Mouse (Mus musculus) heart, embryonic 10.5 days (tissue): Measurements from ENCODE around the gene Ier3. TPM values are rescaled to one million over a fixed set of nuclear protein-coding genes. Genes with fewer than 3 reads are reported as not detected.

Experiments
- DNase-seq: peaks from one replicate; pipeline ENCODE4 v3.0.0-alpha.2; 2017; ENCODE audit warnings: low spot score
- H3K27ac ChIP-seq: fragments of 300-500 bp; sonication (generic); 2 replicates; pipeline ENCODE4 v1.5.1; 2016; ENCODE audit warnings: mild to moderate bottlenecking
- H3K27me3 ChIP-seq: fragments of 300-500 bp; sonication (generic); 2 replicates; pipeline ENCODE4 v1.6.1; 2016; ENCODE audit warnings: mild to moderate bottlenecking; ENCODE audit not compliant: poor library complexity, insufficient read depth, severe bottlenecking
- H3K36me3 ChIP-seq: fragments of 300-500 bp; sonication (generic); 2 replicates; pipeline ENCODE4 v1.6.1; 2016; ENCODE audit warnings: mild to moderate bottlenecking, moderate library complexity
- H3K4me1 ChIP-seq: fragments of 300-500 bp; sonication (generic); 2 replicates; pipeline ENCODE4 v1.6.1; 2016; ENCODE audit warnings: mild to moderate bottlenecking
- H3K4me3 ChIP-seq: fragments of 300-500 bp; sonication (generic); 2 replicates; pipeline ENCODE4 v1.5.1; 2016; ENCODE audit warnings: mild to moderate bottlenecking, moderate library complexity
- H3K9me3 ChIP-seq: fragments of 300-500 bp; sonication (generic); 2 replicates; pipeline ENCODE4 v1.6.1; 2016; ENCODE audit warnings: mild to moderate bottlenecking, moderate library complexity
- WGBS: fragments of 180-500 bp; shearing (Covaris S2); methylation state at CpG from one replicate; pipeline ENCODE4 v1.1.7; 2016; 5-methylcytosine and 5-hydroxymethylcytosine counted together
- polyA plus RNA-seq: library from polyadenylated mRNA; unstranded; fragments of >200 nt; fragmentation: Nextera tagmentation; extraction: Ambion mirVana; gene quantifications from 2 replicates; pipeline ENCODE4 v1.2.1, GENCODE M21; 2016

Gene Ier3
- polyA plus RNA-seq, 1 experiment from 2014 or later = 13.2 TPM

- Histone ChIP-seq H3K4me3 (peak overlapping the region; percentile 77), H3K27me3 (no peaks in the 10 kb centered on the region), H3K9me3 (no peaks in the 10 kb centered on the region), H3K27ac (peak overlapping the region; percentile 94), H3K36me3 (peaks cover 24% of the 10 kb centered on the region), H3K4me1 (peaks cover 15% of the 10 kb centered on the region)
- DNase-seq = no peak
- 14% methylated on average over 11 of the region's 11 CpGs for WGBS
These were observed 20.5 kb downstream of the Ier3 start for GRCm38 (mm10) chr17:35842006-35842405.

- DNase-seq = no peak
- peaks cover 15% of the 10 kb centered on the region for H3K4me1 ChIP-seq
- no peak overlapping the region for H3K4me3 ChIP-seq
- peaks cover 39% of the 10 kb centered on the region for H3K36me3 ChIP-seq
- no peak overlapping the region for H3K27ac ChIP-seq
- no peaks in the 10 kb centered on the region for H3K27me3 ChIP-seq
- H3K9me3 ChIP-seq = no peaks in the 10 kb centered on the region
- 91% methylated on average over 3 of the region's 3 CpGs for WGBS
These were observed 22.0 kb downstream of the Ier3 start for GRCm38 (mm10) chr17:35843514-35843913.

DNA sequence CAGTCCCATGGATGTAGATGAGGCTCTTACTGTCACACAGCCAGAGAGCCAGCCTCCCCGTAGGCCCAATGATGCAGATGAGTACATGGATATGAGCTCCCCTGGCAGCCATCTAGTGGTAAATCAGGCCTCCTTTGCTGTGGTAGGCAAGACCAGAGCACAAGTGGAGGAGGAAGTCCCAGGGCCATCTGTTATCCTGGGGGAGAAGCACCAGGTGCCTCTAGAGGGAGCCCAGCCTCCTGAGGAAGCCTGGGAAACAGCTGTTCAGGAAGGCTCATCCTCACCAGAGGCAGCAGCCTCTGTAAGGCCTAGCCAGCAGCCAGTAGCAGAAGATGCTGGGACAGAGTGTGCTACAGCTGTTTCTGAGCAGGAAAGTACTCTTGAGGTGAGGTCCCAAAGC lies 26.6 kb downstream of the Ier3 start:
- no peaks in the 10 kb centered on the region for H3K9me3 ChIP-seq
- H3K27me3 ChIP-seq = no peaks in the 10 kb centered on the region
- peaks cover 83% of the 10 kb centered on the region for H3K36me3 ChIP-seq
- H3K27ac ChIP-seq = no peak overlapping the region
- no peak for DNase-seq
- WGBS = 44% methylated on average over 1 of the region's 1 CpGs
- H3K4me3 ChIP-seq = no peak overlapping the region
- H3K4me1 ChIP-seq = no peaks in the 10 kb centered on the region

GRCm38 (mm10) chr17:35850974-35851373 lies 29.5 kb downstream of the Ier3 start:
- Histone ChIP-seq H3K27ac (no peak overlapping the region), H3K36me3 (peaks cover 93% of the 10 kb centered on the region)
- peak; percentile 65 for DNase-seq

DNA sequence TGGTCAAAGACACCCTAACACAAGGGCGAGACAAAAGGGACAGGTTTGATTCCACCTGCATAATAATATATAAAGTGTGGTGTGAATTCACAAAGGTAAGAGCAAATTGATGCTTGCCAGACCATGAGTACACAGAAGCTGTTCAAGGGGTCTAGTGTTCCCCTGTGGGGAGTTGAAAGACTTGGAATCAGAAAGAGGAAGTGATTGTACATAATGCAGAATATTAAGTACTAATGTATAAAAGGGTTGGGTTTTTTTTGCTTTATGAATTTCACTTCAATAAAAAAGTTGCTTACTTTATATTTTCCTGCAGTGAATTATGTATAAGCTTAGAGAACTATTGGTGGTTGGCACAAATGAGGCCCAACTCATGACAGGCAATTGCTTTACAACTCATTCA lies 37.9 kb downstream of the Ier3 start:
- no peak overlapping the region for H3K4me3 ChIP-seq
- DNase-seq = no peak
- 76% methylated on average over 1 of the region's 1 CpGs for WGBS
- no peaks in the 10 kb centered on the region for H3K9me3 ChIP-seq
- peaks cover 19% of the 10 kb centered on the region for H3K4me1 ChIP-seq
- H3K27me3 ChIP-seq = no peaks in the 10 kb centered on the region
- peaks cover 37% of the 10 kb centered on the region for H3K36me3 ChIP-seq
- no peak overlapping the region for H3K27ac ChIP-seq

More at GRCm38 (mm10) chr17:35850974-35851373, 29.5 kb downstream of the Ier3 start:
- WGBS = 72% methylated on average over 3 of the region's 3 CpGs
- Histone ChIP-seq H3K9me3 (no peaks in the 10 kb centered on the region), H3K4me1 (no peaks in the 10 kb centered on the region), H3K27me3 (no peaks in the 10 kb centered on the region), H3K4me3 (no peak overlapping the region)

GRCm38 (mm10) chr17:35859835-35860234 lies 38.4 kb downstream of the Ier3 start:
- Histone ChIP-seq H3K27me3 (no peaks in the 10 kb centered on the region), H3K9me3 (no peaks in the 10 kb centered on the region), H3K4me1 (peaks cover 24% of the 10 kb centered on the region), H3K27ac (no peak overlapping the region), H3K36me3 (peaks cover 33% of the 10 kb centered on the region), H3K4me3 (no peak overlapping the region)
- peak; percentile 61 for DNase-seq
- WGBS = 51% methylated on average over 2 of the region's 2 CpGs

GRCm38 (mm10) chr17:35860831-35861197 lies 39.3 kb downstream of the Ier3 start:
- Histone ChIP-seq H3K4me1 (peaks cover 27% of the 10 kb centered on the region), H3K27me3 (no peaks in the 10 kb centered on the region), H3K36me3 (peaks cover 28% of the 10 kb centered on the region), H3K27ac (peak overlapping the region; percentile 96), H3K4me3 (peak overlapping the region; percentile 80), H3K9me3 (no peaks in the 10 kb centered on the region)
- 6% methylated on average over 12 of the region's 12 CpGs for WGBS
- no peak for DNase-seq

- DNase-seq = peak; percentile 95
- Histone ChIP-seq H3K27me3 (no peaks in the 10 kb centered on the region), H3K4me1 (peaks cover 27% of the 10 kb centered on the region), H3K9me3 (no peaks in the 10 kb centered on the region), H3K36me3 (peaks cover 26% of the 10 kb centered on the region), H3K4me3 (peak within 1 kb of the TSS; percentile 80), H3K27ac (peak within 1 kb of the TSS; percentile 96)
- under 1% methylated on average over 47 of the region's 47 CpGs for WGBS
These were observed 39.8 kb downstream of the Ier3 start, which contains the start of gene Nrm for GRCm38 (mm10) chr17:35861198-35861857. Gene Nrm (plus strand): TSS chr17:35861318.

- Histone ChIP-seq H3K36me3 (peaks cover 7% of the 10 kb centered on the region), H3K27me3 (no peaks in the 10 kb centered on the region), H3K9me3 (no peaks in the 10 kb centered on the region), H3K27ac (peak overlapping the region; percentile 93), H3K4me3 (peak overlapping the region; percentile 71), H3K4me1 (peaks cover 57% of the 10 kb centered on the region)
- no peak for DNase-seq
- 25% methylated on average over 10 of the region's 10 CpGs for WGBS
These were observed 43.4 kb downstream of the Ier3 start for GRCm38 (mm10) chr17:35864832-35865353.

DNA sequence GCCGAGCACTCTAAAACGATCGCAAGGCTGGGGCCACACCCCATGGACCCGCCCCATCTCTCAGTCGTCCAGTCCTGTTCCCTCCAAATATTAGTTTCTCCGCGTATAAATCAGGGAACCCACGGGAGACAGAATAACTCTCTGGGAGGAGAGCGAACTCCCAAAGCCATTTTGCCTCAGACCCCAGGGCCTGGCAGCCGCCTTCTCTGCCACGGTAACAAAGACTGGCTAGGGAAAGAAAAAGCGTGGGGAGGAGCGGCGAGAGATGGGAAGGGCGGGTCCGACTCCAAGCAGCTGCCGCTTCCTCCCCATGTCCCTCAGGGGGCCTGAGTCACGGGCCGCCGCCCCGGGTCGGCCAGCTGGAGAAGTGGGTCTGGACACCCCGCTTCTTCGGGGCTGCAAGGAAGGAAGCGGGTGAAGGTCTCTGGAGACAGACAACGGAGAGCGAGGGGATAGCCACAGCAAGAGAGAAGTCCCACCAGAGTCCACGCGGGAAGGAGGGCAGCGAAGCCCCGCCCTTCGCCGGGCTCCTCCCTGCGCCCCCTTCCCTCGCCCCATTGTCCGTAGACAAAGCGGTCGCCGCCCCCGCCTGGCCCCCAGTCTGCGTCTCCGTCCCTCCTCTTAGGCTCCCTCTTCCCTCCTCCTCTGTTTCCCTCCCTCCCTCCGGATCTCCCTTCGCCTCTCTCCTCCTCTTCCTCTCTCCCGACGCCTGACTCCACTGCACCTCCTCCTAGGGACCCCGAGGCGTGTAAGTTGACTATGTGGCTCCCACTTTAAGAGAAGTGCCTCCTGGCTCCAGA lies 44.2 kb downstream of the Ier3 start, which contains the start of gene Ppp1r18:
Gene Ppp1r18 (plus strand): TSS at position 113 of the 800 bp plus-strand sequence.
- H3K36me3 ChIP-seq = peaks cover 12% of the 10 kb centered on the region
- peak within 1 kb of the TSS; percentile 93 for H3K27ac ChIP-seq
- H3K4me1 ChIP-seq = peaks cover 61% of the 10 kb centered on the region
- H3K9me3 ChIP-seq = no peaks in the 10 kb centered on the region
- no peaks in the 10 kb centered on the region for H3K27me3 ChIP-seq
- DNase-seq = peak; percentile 93
- peak within 1 kb of the TSS; percentile 71 for H3K4me3 ChIP-seq
- under 1% methylated on average over 45 of the region's 48 CpGs for WGBS

GRCm38 (mm10) chr17:35866281-35866831 lies 44.9 kb downstream of the Ier3 start:
- no peaks in the 10 kb centered on the region for H3K9me3 ChIP-seq
- peaks cover 62% of the 10 kb centered on the region for H3K4me1 ChIP-seq
- peaks cover 19% of the 10 kb centered on the region for H3K36me3 ChIP-seq
- under 1% methylated on average over 35 of the region's 38 CpGs for whole genome bisulfite sequencing
- peak overlapping the region; percentile 93 for H3K27ac ChIP-seq
- DNase-seq = peak; percentile 87
- peak overlapping the region; percentile 71 for H3K4me3 ChIP-seq
- no peaks in the 10 kb centered on the region for H3K27me3 ChIP-seq

- peak overlapping the region; percentile 71 for H3K4me3 ChIP-seq
- H3K4me1 ChIP-seq = peaks cover 62% of the 10 kb centered on the region
- peak; percentile 75 for DNase-seq
- H3K9me3 ChIP-seq = no peaks in the 10 kb centered on the region
- H3K36me3 ChIP-seq = peaks cover 23% of the 10 kb centered on the region
- peak overlapping the region; percentile 93 for H3K27ac ChIP-seq
- WGBS = 8% methylated on average over 26 of the region's 26 CpGs
- H3K27me3 ChIP-seq = no peaks in the 10 kb centered on the region
These were observed 45.7 kb downstream of the Ier3 start for GRCm38 (mm10) chr17:35866911-35867890.
